Mouse (Mus musculus) limb, embryonic 11.5 days (tissue): ENCODE data around the gene Mafg. TPM values are rescaled to one million over a fixed set of nuclear protein-coding genes. Genes with fewer than 3 reads are reported as not detected.

Source experiments
- ATAC-seq: fragments of 200-750 bp; cut with Nextera tagmentation; 2 replicates; pipeline ENCODE4 v1.8.0; 2017; ENCODE audit warnings: low read depth; ENCODE audit not compliant: insufficient number of reproducible peaks, low FRiP score, low TSS enrichment
- DNase-seq: peaks from one replicate; pipeline ENCODE4 v3.0.0-alpha.2; 2015; ENCODE audit warnings: low spot score
- H3K27ac ChIP-seq: fragments of 300-500 bp; sonication (generic); replicated peaks from 2 replicates; pipeline ENCODE4 v1.5.1; 2014; ENCODE audit warnings: low read depth, mild to moderate bottlenecking, low read length
- H3K27me3 ChIP-seq: fragments of 300-500 bp; sonication (generic); 2 replicates; pipeline ENCODE4 v1.6.1; 2014; ENCODE audit warnings: mild to moderate bottlenecking, low read length, mixed read lengths; ENCODE audit not compliant: control insufficient read depth, insufficient read depth
- H3K36me3 ChIP-seq: fragments of 300-500 bp; sonication (generic); 2 replicates; pipeline ENCODE4 v1.6.1; 2014; ENCODE audit warnings: mild to moderate bottlenecking, low read length, moderate library complexity, mixed read lengths; ENCODE audit not compliant: control insufficient read depth, insufficient read depth
- H3K4me1 ChIP-seq: fragments of 300-500 bp; sonication (generic); 2 replicates; pipeline ENCODE4 v1.6.1; 2014; ENCODE audit warnings: low read length, mixed read lengths; ENCODE audit not compliant: control insufficient read depth, insufficient read depth
- H3K4me2 ChIP-seq: fragments of 300-500 bp; sonication (generic); 2 replicates; pipeline ENCODE4 v1.6.1; 2014; ENCODE audit warnings: low read depth, mild to moderate bottlenecking, moderate library complexity; ENCODE audit not compliant: severe bottlenecking
- H3K4me3 ChIP-seq: fragments of 300-500 bp; sonication (generic); 2 replicates; pipeline ENCODE4 v1.5.1; 2014; ENCODE audit warnings: low read depth, low read length
- H3K9ac ChIP-seq: fragments of 300-500 bp; sonication (generic); 2 replicates; pipeline ENCODE4 v1.6.1; 2014; ENCODE audit warnings: mild to moderate bottlenecking, low read length
- H3K9me3 ChIP-seq: fragments of 300-500 bp; sonication (generic); 2 replicates; pipeline ENCODE4 v1.6.1; 2016; ENCODE audit warnings: low read length; ENCODE audit not compliant: control insufficient read depth
- WGBS: fragments of 180-500 bp; shearing (Covaris S2); extraction: QIAGEN DNeasy Blood & Tissue Kit; methylation state at CpG from one replicate; pipeline ENCODE4 v1.1.7; 2014; 5-methylcytosine and 5-hydroxymethylcytosine counted together
- polyA plus RNA-seq: library from polyadenylated mRNA; unstranded; fragments of >200 nt; fragmentation: Nextera tagmentation; extraction: Ambion mirVana; gene quantifications from 2 replicates; pipeline ENCODE4 v1.2.1, GENCODE M21; 2014

Gene Mafg
- polyA plus RNA-seq, 1 experiment from 2014 or later, result 24.2 TPM

GRCm38 (mm10) chr11:120634810-120635209 lies 1.4 kb upstream of the Mafg start:
- DNase-seq, result no peak
- no peak overlapping the region for H3K4me2 ChIP-seq
- ATAC-seq, result no peak
- H3K27ac ChIP-seq, result no peak overlapping the region
- no peaks in the 10 kb centered on the region for H3K27me3 ChIP-seq
- H3K9me3 ChIP-seq, result no peaks in the 10 kb centered on the region
- no peaks in the 10 kb centered on the region for H3K36me3 ChIP-seq
- no peak overlapping the region for H3K4me3 ChIP-seq
- H3K9ac ChIP-seq, result no peak overlapping the region
- WGBS, result 85% methylated on average over 5 of the region's 5 CpGs
- H3K4me1 ChIP-seq, result peaks cover 12% of the 10 kb centered on the region

GRCm38 (mm10) chr11:120632559-120633519 lies 561 bp downstream of the Mafg start:
- peak; percentile 67 for DNase-seq
- Histone ChIP-seq H3K4me2 (peak overlapping the region; percentile 95), H3K9me3 (no peaks in the 10 kb centered on the region), H3K9ac (peak overlapping the region; percentile 81), H3K27me3 (no peaks in the 10 kb centered on the region), H3K27ac (peak overlapping the region; percentile 77), H3K4me3 (peak overlapping the region; percentile 89), H3K36me3 (peaks cover 2% of the 10 kb centered on the region; the same call in 1 of the 2 replicates), H3K4me1 (peaks cover 15% of the 10 kb centered on the region)
- 1% methylated on average over 92 of the region's 116 CpGs for WGBS
- ATAC-seq, result peak; percentile 74

DNA sequence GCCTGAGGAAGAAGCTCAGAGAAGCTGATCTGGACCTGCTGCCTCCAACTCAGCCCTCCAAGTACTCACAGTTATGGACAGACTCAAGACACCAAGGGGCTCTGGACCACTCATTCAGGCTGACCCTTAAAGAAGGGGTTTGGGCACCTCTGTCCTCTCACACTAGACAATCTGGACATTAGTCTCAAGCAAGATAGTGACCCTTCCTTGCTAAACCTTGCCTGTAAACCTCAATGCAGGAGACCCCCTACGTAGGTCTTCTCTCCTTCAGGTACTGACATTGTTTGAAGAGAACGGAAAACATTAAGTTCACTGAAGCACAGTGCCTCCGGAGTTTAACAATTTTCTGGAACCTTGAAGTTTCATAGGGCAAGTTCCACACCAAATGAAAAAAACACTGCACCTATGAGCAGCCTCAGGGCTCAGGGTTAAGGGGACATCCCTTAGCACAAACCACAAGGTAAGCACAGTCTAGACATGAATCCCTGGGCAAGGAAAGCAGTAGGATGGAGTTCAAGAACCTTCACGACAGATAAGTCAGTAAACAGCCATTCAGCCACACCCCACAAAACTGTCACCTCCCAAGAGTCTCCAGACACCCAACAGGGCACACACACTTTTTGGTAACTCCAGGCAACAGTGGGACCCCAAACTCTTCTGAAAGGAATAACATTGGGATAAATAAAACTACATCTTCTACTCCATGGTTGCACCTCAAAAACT lies 1.5 kb downstream of the Mafg start:
- Histone ChIP-seq H3K27me3 (no peaks in the 10 kb centered on the region), H3K4me2 (peak overlapping the region; percentile 95), H3K36me3 (peaks cover 2% of the 10 kb centered on the region; the same call in 1 of the 2 replicates), H3K9ac (peak overlapping the region; percentile 81), H3K27ac (peak overlapping the region; percentile 77; the same call in 1 of the 2 replicates), H3K9me3 (no peaks in the 10 kb centered on the region), H3K4me3 (peak overlapping the region; percentile 89), H3K4me1 (peaks cover 15% of the 10 kb centered on the region)
- DNase-seq, result no peak
- WGBS, result 62% methylated on average over 4 of the region's 4 CpGs
- ATAC-seq, result no peak

GRCm38 (mm10) chr11:120630881-120631725 lies 2.3 kb downstream of the Mafg start:
- H3K9ac ChIP-seq, result peak overlapping the region; percentile 8; the same call in 1 of the 2 replicates
- H3K4me2 ChIP-seq, result no peak overlapping the region
- DNase-seq (no peak), ATAC-seq (no peak)
- no peak overlapping the region for H3K27ac ChIP-seq
- H3K9me3 ChIP-seq, result no peaks in the 10 kb centered on the region
- peaks cover 2% of the 10 kb centered on the region; the same call in 1 of the 2 replicates for H3K36me3 ChIP-seq
- no peak overlapping the region for H3K4me3 ChIP-seq
- no peaks in the 10 kb centered on the region for H3K27me3 ChIP-seq
- WGBS, result 43% methylated on average over 7 of the region's 7 CpGs
- H3K4me1 ChIP-seq, result peaks cover 15% of the 10 kb centered on the region

DNA sequence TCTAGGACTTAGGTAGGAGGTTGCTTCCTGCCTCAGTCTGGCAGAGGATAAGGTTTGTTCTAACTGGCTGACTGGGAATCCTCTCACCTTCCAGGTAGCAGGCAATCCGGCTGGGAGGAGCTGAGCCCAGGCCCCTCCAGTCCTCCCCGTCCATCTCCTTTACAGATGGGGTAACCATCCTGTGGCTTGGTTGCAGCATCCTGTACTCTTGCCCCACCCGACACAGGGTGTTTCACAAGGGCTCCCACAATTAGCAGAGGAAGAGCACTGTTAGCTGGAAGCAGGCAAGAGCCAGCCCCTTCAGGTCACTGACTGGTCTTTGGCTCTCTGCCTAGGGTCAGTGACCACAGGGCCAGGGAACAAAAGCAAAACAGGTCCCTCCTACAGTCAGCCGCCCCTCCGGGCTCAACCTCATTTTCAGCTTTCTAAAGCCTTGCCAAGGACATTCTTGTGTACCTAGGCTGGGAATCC lies 3.0 kb downstream of the Mafg start:
- peak overlapping the region; percentile 23; the same call in 1 of the 2 replicates for H3K9ac ChIP-seq
- WGBS, result 67% methylated on average over 5 of the region's 5 CpGs
- no peak overlapping the region for H3K4me3 ChIP-seq

DNA sequence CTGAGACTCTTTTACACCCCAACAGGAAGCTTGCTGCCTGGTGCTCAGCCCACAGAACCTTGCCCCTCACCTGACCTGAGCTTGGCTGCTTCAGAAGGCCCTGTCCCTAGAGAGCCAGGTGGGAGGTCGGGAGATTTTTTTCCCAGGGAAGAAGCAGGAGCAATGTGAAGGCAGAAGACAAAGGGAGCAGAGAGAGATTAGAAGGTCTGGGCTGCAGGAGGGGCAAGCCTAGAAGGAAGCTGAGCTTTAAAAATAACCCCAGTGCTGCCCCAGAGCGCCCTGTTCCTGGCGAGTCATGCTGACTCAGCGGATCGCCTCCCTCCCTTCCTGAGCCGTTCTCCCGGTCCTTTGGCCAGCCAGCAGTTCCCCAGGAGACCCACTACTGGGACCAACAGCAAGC lies 3.5 kb downstream of the Mafg start:
- H3K27me3 ChIP-seq, result no peaks in the 10 kb centered on the region
- H3K27ac ChIP-seq, result no peak overlapping the region
- H3K4me1 ChIP-seq, result peaks cover 23% of the 10 kb centered on the region
- ATAC-seq (no peak), DNase-seq (no peak)
- no peak overlapping the region for H3K4me2 ChIP-seq
- H3K9me3 ChIP-seq, result no peaks in the 10 kb centered on the region
- H3K9ac ChIP-seq, result peak overlapping the region; percentile 23; the same call in 1 of the 2 replicates
- 58% methylated on average over 7 of the region's 7 CpGs for WGBS
- H3K36me3 ChIP-seq, result peaks cover 2% of the 10 kb centered on the region; the same call in 1 of the 2 replicates
- H3K4me3 ChIP-seq, result no peak overlapping the region

More for the DNA sequence above, 3.0 kb downstream of the Mafg start:
- Histone ChIP-seq H3K4me1 (peaks cover 18% of the 10 kb centered on the region), H3K36me3 (peaks cover 2% of the 10 kb centered on the region; the same call in 1 of the 2 replicates), H3K4me2 (0 out of 2 replicates have a peak overlapping the region, but pooled peaks have one; percentile 12), H3K27ac (no peak overlapping the region), H3K27me3 (no peaks in the 10 kb centered on the region), H3K9me3 (no peaks in the 10 kb centered on the region)
- DNase-seq, result no peak
- no peak for ATAC-seq

GRCm38 (mm10) chr11:120629341-120629730 lies 4.1 kb downstream of the Mafg start:
- ATAC-seq (no peak), DNase-seq (no peak)
- H3K9ac ChIP-seq, result no peak overlapping the region
- no peak overlapping the region for H3K4me2 ChIP-seq
- H3K27me3 ChIP-seq, result no peaks in the 10 kb centered on the region
- WGBS, result 81% methylated on average over 23 of the region's 23 CpGs
- H3K4me3 ChIP-seq, result no peak overlapping the region
- peaks cover 2% of the 10 kb centered on the region; the same call in 1 of the 2 replicates for H3K36me3 ChIP-seq
- peaks cover 23% of the 10 kb centered on the region for H3K4me1 ChIP-seq
- no peak overlapping the region for H3K27ac ChIP-seq
- no peaks in the 10 kb centered on the region for H3K9me3 ChIP-seq
